Mouse (Mus musculus) NIH3T3 (cell line): ENCODE data around the gene Creg1.

ENCODE experiments used
- DNase-seq: peaks from one replicate; pipeline ENCODE4 v3.0.0-alpha.2; 2012; ENCODE audit warnings: low read depth

The Creg1 gene

DNA sequence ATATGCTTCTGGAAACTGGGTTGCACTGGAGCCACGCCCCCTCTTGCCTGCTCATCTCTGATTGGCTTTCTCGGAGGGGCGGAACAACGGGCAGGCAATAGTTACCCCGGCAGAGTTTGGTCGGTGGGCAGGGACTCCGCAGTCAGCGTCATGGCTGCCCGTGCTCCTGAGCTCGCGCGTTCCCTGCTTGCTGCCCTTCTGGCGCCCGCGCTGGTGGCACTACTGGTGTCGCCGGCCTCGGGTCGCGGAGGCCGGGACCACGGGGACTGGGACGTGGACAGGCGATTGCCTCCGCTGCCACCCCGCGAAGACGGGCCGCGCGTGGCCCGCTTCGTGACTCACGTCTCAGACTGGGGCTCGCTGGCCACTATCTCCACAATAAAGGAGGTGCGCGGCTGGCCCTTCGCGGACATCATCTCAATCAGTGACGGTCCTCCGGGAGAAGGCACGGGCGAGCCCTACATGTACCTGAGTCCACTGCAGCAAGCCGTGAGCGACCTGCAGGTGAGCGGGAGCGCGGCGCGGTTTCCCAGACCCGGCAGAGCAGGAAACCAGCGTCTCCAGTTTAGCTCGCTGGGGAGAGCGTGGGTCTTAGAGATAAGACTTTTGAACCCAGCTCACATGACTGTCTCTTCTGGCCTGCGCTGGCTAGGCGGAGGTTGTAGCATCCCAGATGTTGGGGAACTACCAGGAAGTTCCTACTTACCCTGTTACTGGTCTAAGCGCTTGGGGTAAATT is at the start of gene Creg1:
TSS of gene Creg1 (plus strand) at position 112 of the 738 bp plus-strand sequence.
- peak; percentile 95 for DNase-seq

DNA sequence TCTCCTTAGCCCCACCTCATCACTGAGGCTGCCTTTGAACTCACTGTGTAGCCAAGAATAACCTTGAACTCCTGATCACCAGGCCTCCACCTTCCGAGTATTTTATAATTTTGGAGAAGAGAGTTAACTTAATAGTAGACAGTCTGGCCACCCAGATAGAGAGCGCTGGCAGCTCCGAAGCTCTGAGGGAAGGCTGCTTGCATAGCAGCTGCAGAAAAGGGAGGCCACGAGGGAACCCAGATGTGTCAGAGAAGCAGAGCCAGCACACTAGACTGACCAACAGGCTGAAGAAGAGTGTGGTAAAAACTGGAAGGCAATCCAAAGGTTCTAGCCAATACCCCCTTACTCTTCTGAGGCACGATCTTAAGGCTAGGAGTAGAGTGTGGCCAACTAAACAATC is 49.7 kb upstream of the Creg1 start:
- no peak for DNase-seq

DNA sequence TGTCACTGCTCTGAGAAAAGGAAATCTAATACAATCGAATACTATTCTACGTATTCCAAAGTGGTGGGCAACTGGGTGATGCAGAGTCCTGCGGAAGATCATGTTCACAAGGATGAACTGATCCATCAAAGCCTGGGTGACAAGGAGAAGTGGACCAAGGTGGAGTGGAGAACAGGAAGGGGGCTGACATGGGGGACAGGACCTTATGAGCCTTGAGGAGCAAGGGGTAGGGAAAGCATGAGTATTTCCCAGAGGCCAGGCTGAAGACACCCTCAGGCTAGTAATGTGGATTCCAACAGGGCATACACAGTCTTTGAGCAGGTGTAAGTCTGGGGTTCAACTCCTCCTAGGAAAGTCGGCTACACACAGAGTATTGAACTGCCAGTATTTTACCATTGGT is 47.1 kb upstream of the Creg1 start:
- no peak for DNase-seq

DNA sequence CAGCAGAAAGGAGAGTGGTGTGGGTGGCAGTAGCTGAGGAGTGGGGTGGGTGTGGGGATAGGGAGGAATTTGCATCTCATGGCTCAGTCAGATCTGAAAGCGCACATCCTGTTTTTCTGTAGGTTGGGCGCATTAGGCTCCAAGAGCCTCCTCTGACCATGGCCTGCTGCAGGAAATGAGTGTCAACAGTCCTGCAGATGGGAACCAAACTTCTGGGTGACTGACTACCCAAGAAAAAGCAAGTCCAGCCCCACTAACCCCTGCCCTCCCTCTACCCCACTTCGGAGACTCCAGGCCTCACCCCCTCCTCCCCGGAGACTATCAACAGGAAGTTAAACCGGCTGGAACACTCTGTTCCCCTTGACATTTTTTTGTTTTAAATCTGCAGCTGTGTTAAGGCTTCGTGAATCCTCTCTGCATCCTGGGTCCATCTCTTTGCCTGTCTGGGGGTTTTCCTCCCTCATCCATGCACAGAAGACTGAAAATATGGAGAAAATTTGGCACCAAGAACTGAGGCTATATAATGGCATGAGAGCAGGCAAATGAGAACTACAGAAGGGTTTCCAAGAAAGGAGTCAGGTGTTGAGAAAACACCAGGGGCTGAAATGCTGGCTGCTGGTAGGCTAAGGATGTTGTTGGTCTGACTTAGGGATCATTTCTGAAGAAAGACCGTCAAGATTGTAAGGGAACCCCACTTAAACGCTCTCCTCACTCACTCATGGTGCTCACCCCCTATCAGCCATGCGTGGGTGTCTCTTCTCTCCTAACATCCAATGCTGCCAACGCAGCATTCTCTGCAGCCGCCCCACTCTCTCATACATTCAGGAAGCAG is 45.6 kb upstream of the Creg1 start:
- no peak for DNase-seq

DNA sequence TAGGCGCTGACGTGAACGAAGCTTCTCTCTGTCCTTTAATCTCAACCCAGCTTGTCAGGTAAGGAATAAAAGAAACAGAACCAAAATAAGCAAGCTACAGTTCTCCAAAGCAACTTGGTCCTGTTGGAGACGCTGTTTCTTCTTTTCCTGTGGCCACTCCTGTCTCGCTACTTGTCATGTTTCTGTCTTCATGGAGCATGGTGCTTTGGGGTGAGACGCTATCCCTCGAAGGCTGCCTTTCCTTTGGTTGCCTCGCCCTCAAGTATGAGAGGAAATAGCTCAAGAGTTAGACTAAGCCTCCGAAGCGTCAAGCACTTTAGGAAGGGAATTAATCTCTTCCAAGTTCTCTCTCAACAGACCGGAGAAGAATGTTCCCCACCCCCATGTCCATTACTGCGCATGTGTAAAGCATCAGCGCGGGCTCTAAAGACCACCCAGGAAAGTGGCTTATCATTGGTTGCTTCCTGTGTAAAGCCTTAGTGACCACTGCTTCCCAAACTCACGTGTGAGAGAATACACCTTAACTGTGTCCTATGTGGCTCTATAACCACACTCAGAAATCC is 44.9 kb upstream of the Creg1 start:
- DNase-seq = no peak

DNA sequence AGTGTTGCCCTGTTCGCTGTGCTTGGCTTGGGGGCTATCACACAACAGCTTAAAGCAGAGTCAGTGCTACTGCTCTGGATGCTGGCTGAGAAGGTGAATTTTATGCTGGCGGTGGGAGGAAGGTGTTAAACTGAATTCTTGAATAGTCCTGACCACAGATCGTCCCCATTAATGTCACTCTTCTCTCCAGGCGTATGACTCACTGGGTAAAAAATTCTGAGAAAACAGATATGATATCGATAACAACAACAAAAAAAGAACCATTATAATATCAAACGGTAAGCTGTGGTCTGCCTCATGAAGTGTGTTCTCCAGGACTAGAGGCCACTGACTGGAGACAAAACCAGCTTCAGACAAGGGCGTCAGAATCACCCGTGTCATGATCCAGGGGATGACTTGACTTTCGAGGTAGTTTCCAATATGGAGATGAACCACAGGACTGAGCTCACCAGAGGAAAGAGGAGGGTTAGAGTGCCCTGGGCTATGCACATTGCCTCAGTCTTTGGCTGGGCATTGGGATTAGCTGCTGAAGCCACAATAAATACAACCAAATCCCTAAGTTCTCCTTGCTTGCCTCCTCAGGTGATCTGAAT is 40.9 kb upstream of the Creg1 start:
- DNase-seq = no peak

DNA sequence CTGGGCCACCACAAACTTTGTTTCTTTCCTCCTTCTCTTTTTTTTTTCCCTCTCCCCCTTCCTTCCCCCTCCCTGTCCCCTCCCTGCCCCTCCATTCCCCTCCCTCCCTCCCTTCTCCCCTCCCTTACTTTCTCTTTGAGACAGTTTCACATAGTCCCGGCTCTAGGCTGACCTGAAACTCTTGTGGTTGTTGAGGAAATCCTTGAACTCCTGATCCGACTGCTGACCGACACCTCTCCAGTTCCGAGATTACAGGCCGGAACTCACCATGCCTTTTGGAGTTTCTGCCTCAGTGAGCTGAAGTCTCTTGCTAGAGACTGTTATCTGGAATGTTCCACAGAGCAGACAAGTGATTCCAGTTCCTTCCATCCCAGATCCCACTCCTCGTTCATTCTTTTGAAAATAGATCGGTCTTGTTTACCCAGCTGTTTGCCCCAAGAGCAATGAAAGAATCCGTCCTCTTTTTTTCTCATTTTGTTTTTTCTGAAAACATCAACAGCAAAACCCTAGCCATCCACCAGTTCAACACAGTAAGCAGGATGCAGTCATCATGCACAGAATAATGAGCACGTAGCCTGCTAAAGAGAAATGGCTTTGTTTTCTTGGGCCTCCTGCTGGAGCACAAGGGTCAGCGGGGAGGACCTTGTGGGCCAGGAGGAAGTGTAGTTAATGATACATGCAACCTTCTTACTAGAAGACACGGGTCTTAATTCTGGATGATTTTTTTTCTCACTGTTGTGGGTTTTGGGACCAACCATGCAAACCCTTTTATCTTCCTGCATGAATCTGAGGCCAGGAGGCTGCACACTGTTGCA is 39.1 kb upstream of the Creg1 start:
- DNase-seq = no peak

DNA sequence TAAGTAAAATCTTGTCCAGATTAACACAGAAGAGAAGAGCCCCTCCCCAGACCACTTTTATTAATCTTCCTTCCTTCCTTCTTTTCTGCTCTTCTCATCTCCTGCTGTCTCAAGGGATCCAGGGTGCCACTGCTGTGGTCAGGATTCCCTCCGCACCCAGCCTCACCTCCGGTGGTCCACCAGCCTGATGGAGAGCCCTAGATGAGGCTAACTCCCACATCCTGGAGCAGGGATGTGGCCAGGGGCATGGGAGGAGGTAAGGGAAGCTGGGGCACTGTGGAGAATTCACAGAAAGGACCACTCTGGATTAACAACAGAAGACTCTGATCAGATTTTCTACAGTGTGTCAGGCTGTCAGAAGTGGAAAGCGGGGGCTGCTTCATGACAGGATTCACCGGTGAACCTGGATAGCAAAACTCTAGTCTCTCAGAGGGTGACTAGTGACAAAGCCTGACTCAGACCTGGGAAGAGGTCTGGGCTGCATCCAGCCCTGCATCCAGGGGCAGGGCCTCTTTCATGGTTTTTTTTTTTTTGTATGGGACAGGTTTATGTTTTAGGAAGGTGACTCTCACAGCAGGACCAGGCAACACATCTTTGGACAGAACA is 38.4 kb upstream of the Creg1 start:
- DNase-seq = no peak

DNA sequence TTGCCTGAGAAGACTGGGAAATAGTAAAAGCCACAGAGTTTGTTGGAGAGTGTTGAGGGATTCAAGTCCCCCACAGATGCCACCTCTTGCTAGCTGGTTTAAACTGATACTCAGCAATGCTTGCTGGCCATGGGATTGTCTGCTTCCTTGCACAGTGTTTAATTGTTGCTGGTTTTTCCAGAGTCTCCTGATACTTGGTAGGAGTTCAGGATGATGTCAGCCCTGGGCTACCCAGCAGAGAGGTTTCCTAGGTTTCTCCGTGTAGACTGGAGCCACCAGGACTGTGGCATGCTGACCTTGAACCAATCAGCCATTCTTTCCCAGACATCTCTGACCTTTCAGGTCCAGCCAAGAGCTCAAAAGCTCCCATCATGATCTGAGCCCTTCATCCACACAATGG is 36.6 kb upstream of the Creg1 start:
- no peak for DNase-seq

DNA sequence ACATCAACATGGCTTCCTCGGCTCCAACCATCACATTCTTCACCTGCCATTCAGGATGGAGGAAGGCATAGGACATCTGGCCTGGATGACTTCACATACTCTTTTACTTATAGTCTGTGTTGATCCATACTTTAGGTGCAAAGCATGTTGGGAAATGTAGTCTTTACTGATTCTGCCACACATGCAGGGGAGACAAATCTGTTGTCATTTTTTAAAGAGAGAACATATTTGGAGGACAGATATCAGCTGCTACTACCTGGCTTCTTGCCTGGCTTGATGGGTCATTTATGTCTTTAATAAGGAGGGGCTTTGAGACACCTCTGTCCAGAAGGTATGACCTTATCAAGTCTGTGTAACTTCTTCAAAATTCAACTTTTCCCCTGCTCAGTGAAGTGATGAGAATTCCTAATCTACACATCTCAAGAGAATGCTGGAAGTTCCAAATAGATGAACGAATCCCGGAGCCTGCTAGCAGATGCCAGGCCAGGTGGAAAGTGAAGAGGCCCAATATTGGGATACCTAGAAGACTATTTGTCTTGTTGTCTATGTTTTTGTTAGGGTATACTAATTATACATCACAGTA is 35.4 kb upstream of the Creg1 start:
- no peak for DNase-seq

DNA sequence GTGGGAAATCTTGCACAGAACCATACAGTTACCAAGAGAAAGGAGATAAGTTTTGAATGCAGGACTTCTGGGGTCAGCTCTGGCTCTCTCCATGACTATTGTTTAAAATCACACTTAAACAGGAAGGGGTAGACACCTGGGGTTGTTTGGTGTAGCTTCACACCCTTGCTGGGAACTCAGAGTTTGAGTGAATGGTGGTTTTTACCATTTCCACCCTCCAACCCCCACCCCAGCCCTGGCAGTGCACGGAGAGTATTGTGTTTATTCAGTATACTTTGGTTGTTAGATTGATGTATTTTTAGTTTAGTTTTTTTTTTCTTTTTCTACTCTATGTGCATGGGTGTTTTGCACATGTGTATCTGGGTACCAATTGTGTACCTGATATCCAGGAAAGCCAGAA is 33.4 kb upstream of the Creg1 start:
- DNase-seq = no peak

DNA sequence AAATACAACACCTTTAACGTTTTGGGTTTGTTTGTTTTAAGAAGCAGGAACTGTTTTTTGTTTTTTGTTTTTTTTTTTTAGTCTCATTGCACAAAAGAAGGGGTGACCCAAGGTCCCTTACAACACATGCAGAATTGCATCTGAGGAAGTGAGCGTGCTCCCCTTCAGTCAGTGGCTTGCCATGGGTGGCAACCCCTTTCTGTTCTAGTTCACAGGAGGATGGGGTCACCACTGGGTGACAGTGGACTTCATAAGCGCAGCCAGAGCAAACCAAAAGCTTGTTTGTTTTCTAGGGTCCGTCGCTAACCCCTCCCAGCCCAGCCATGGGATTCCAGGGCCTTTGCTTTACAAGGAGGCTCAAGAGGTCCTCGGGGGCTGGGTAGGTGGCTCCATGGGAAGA is 32.0 kb upstream of the Creg1 start:
- no peak for DNase-seq

DNA sequence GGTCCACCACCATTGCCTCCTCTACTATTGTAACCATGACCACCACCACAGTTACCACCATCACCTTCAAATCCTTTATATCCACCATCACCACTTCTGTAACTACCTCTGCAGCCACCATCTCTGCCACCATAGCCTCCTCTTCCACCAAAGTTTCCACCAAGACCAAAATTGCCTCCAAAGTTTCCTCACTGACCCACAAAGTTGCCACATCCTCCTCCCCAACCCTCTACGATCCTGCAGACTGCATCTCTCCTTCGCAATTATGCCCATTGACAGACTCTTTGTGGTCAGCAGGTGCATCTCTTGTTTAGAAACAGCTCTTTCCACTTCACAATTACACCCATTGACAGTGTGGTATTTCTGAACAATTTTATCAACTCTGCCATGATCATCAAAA is 28.7 kb upstream of the Creg1 start:
- DNase-seq = no peak

DNA sequence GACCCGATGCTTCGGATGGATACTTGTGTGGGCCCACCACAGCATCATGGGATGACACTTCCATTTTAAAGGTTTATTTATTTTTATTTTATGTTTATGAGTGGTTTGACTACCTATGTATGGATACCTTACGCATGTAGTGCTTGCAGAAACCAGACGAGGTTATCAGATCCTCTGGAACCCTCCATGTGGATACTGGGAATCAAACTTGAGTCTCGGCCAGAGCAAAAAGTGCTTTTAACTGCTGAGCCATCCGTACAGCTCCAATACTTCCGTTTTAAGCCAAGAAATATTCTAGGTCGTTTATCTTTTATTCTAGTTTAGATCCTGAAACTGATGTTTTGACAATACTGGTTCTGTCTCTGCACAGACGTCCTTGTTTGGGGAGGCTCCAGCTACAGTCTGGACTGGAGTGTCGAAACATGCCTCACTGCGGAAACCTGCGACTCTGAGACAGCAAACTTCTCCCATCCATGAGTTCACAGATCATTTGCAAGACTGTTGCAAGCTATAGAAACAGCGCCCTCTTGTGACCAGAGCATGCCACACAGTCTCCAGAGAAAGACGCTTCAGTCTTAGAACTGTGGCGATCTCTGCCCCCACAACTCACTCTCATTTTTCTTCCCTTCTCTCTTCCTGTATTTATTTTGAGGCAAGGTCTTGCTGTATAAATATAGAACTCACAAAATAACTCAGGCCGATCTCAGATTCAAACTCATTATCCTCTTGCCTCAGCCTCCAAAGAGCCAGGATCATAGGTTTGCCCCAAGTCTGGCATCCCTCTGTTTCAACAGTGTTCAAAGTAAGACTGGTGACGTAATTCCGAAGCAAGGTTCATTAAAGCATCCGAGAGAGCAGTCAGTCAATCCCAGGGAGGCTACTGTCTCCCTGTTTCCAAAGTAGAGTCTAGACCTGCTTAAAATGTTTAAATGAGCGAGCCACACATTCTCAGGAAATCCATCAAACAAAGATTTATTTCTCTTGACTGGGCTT is 27.4 kb upstream of the Creg1 start:
- DNase-seq = peak; percentile 93

DNA sequence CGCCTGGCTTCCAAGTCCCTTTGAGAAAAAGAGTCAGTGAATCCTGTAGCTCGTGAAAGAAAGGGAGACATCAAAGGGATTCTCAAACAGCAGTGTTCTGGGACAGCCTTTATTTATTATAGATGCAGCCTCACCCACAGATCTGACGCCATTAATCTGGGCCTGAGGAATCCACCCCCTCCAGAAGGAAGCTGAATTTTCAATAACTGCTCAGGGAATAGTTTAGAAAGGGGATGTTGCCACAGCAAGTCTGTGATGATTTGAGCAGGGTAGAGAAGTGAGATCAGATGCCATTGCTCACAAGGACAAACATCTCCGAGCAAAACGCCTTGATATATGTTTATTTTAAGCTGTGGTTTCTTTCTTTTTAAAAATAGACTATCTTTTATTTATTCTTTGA is 26.1 kb upstream of the Creg1 start:
- DNase-seq = no peak

DNA sequence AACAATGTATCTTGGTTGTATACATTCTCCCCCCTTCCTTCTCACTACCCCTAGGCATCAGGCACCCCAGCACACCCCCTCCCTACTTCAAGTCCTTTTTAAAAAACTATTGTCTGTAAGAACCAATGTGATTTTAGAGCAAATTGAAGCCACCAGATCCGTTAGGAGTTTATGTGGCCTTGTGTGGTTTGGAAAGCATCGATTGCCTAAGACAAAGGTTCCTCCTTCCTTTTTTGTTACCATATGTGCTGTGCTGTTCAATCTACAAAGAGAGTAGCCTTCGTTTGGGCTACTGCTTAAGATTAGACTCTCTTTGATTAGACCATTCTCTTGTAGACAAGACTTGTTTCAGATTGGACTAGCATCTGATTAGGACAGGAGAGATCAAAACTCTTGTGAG is 25.7 kb upstream of the Creg1 start:
- no peak for DNase-seq

DNA sequence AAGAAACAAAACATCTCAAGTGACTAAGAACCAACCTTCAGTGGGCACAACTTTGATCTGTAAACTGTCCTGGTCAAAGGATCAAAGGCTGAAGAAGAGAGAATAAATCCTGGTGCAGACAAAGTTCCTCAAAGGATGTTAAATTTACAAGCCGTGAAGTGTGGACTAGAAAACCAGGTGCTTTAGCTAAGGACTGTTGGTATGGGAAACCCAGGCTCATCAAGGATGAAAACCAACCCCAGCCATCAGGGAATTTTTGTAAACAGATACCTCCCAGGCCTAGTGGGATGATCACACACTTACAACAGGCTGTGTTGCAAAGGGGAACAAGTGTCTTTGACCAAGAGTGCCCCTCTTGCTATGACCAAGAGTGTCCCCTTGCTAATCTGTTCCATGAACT is 24.6 kb upstream of the Creg1 start:
- no peak for DNase-seq

DNA sequence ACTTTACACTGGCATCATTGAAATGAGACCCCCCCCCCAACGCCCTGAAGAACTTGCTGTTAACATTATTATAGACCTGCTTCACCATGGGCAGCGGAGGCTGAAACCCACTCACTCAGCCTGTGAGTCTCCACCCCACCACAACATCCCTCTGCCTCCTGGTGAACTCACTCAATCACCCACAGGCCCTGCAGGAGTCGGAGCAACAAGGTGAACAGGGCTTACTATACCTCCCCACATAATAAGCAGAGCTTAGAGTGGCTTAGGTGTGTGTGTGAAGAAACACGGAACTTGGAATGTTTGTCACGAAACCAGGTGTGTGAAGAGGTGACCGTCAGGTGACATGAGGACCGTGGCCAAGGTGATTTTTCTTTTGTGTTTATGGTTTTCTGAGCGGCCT is 21.6 kb upstream of the Creg1 start:
- DNase-seq = no peak

DNA sequence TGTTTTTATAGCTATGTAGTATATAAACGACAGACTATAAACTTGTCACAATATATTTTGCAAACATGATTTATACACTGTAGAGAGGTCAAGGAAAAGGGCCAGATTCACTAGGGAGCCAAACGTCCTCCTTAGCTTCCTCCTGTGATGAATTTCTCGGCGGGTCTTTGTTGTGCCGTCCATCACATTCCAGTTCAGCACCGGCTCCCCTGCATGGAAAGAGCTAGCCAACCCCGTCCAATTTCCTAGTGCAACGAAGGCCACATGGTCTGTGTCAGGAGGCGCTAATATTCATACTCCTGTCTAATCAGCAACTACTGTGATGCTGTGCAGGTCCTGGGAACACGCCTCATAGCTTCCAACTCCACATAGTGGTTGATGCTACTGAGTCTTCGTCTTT is 15.5 kb upstream of the Creg1 start:
- no peak for DNase-seq

DNA sequence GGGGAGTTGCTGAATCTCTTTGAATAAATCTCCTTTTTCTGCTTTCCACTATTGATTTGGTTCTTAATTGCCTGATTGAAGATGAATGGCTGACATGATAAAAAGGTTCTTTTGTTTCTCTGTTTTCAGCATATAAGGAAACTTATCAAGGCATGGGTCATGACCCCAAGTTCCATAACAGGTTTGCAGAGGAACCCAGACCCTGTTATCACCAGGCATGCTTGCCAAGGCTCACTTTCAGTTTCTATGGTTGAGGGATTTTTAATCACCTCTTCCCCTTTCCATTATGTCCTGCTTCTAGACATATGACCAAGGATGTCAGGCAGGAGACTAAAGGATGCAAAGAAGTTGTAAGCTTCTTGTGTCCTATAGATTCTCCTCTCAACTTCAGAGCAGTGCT is 12.4 kb upstream of the Creg1 start:
- DNase-seq = no peak
